Mouse (Mus musculus): ENCODE results near the gene Cds2. TPM values are rescaled to one million over a fixed set of nuclear protein-coding genes. Genes with fewer than 3 reads are reported as not detected.

Gene Cds2
- polyA plus RNA-seq, 1 experiment from 2014 or later, result 44.7 TPM

- Histone ChIP-seq H3K9me3 (ENCODE audit: control insufficient read depth, low read length) (no peaks in the 10 kb centered on the region), H3K27me3 (ENCODE audit: control insufficient read depth, insufficient read depth, low read length) (no peaks in the 10 kb centered on the region), H3K27ac (replicated peaks; ENCODE audit: low read depth, low read length) (peak overlapping the region; percentile 90), H3K4me2 (ENCODE audit: low read length) (peak overlapping the region; percentile 67), H3K4me3 (replicated peaks; ENCODE audit: low read depth, low read length) (peak overlapping the region; percentile 88), H3K9ac (replicated peaks; ENCODE audit: low read length) (peak overlapping the region; percentile 82), H3K4me1 (ENCODE audit: control insufficient read depth, insufficient read depth, low read length) (peaks cover 12% of the 10 kb centered on the region), H3K36me3 (ENCODE audit: control insufficient read depth, insufficient read depth, low read length) (no peaks in the 10 kb centered on the region)
- no peak; the same call in 1 of the 2 replicates for ATAC-seq (ENCODE audit: low FRiP score, low TSS enrichment)
- peak; percentile 70 for DNase-seq
- under 1% methylated on average over 47 of the region's 47 CpGs for WGBS
Observed at GRCm38 (mm10) chr2:132263421-132264265, 695 bp downstream of the Cds2 start.

DNA sequence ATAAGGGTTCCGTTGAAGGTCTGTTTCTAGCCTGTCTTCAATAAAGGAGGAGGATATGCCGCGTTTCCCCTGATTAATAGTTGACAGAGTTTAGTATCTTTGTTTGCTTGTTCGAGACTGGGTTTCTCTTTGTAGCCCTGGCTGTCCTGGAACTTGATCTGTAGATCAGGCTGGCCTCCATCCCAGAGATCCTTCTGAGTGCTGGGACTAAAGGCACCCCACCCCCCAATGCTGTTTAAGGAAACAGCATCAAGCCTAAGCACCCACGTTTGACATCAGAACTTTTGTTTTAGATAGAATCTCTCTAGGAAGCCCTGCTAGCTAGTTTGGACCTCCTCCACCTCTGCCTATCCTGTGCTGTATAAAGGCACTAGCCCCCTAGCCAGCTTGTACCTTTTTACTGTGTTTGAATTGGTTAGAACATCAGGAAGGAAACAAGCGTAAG is 1.3 kb downstream of the Cds2 start:
- Histone ChIP-seq H3K4me3 (replicated peaks; ENCODE audit: low read depth, low read length) (peak overlapping the region; percentile 88), H3K36me3 (ENCODE audit: control insufficient read depth, insufficient read depth, low read length) (no peaks in the 10 kb centered on the region), H3K27me3 (ENCODE audit: control insufficient read depth, insufficient read depth, low read length) (no peaks in the 10 kb centered on the region), H3K9ac (replicated peaks; ENCODE audit: low read length) (peak overlapping the region; percentile 82), H3K27ac (replicated peaks; ENCODE audit: low read depth, low read length) (peak overlapping the region; percentile 90; the same call in 1 of the 2 replicates), H3K4me1 (ENCODE audit: control insufficient read depth, insufficient read depth, low read length) (peaks cover 12% of the 10 kb centered on the region), H3K9me3 (ENCODE audit: control insufficient read depth, low read length) (no peaks in the 10 kb centered on the region), H3K4me2 (ENCODE audit: low read length) (peak overlapping the region; percentile 67)
- DNase-seq (no peak), ATAC-seq (ENCODE audit: low FRiP score, low TSS enrichment) (no peak)
- 18% methylated on average over 6 of the region's 6 CpGs for WGBS

DNA sequence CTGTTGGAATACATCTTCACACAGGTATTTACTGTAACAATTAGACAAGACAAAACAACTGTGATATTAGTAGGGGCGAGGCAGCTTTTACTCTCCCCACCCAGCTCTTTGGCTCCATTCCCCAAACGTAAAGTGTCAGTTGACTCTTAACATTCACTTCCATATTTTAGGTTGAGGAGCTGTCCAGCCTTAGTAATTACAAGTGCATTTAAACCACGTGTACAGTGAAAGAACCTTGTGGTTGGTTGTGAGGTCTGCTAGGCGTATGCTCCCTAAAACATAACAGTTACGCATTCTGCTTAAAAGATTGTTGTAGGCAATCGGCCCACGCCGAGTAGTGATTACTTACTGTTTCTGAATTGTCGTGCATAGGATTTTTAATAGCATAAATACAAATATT is 2.2 kb downstream of the Cds2 start:
- Histone ChIP-seq H3K9ac (replicated peaks; ENCODE audit: low read length) (no peak overlapping the region), H3K27ac (replicated peaks; ENCODE audit: low read depth, low read length) (no peak overlapping the region), H3K27me3 (ENCODE audit: control insufficient read depth, insufficient read depth, low read length) (no peaks in the 10 kb centered on the region), H3K4me1 (ENCODE audit: control insufficient read depth, insufficient read depth, low read length) (peaks cover 12% of the 10 kb centered on the region), H3K9me3 (ENCODE audit: control insufficient read depth, low read length) (no peaks in the 10 kb centered on the region), H3K4me2 (ENCODE audit: low read length) (peak overlapping the region; percentile 67; the same call in 1 of the 2 replicates), H3K36me3 (ENCODE audit: control insufficient read depth, insufficient read depth, low read length) (no peaks in the 10 kb centered on the region), H3K4me3 (replicated peaks; ENCODE audit: low read depth, low read length) (no peak overlapping the region)
- DNase-seq (no peak), ATAC-seq (ENCODE audit: low FRiP score, low TSS enrichment) (no peak)
- 93% methylated on average over 9 of the region's 9 CpGs for WGBS

- H3K27ac ChIP-seq (replicated peaks; ENCODE audit: low read depth, low read length), result no peak overlapping the region
- H3K36me3 ChIP-seq (ENCODE audit: control insufficient read depth, insufficient read depth, low read length), result no peaks in the 10 kb centered on the region
- peaks cover 12% of the 10 kb centered on the region for H3K4me1 ChIP-seq (ENCODE audit: control insufficient read depth, insufficient read depth, low read length)
- ATAC-seq (ENCODE audit: low FRiP score, low TSS enrichment) (no peak), DNase-seq (no peak)
- no peak overlapping the region for H3K4me2 ChIP-seq (ENCODE audit: low read length)
- H3K9me3 ChIP-seq (ENCODE audit: control insufficient read depth, low read length), result no peaks in the 10 kb centered on the region
- H3K27me3 ChIP-seq (ENCODE audit: control insufficient read depth, insufficient read depth, low read length), result no peaks in the 10 kb centered on the region
- no peak overlapping the region for H3K9ac ChIP-seq (replicated peaks; ENCODE audit: low read length)
- 92% methylated on average over 3 of the region's 3 CpGs for WGBS
- no peak overlapping the region for H3K4me3 ChIP-seq (replicated peaks; ENCODE audit: low read depth, low read length)
Observed at GRCm38 (mm10) chr2:132266086-132266485, 3.1 kb downstream of the Cds2 start.

GRCm38 (mm10) chr2:132269217-132269616 is 6.3 kb downstream of the Cds2 start:
- no peaks in the 10 kb centered on the region for H3K27me3 ChIP-seq (ENCODE audit: control insufficient read depth, insufficient read depth, low read length)
- no peaks in the 10 kb centered on the region for H3K36me3 ChIP-seq (ENCODE audit: control insufficient read depth, insufficient read depth, low read length)
- no peaks in the 10 kb centered on the region for H3K9me3 ChIP-seq (ENCODE audit: control insufficient read depth, low read length)
- WGBS, result 92% methylated on average over 3 of the region's 3 CpGs
- ATAC-seq (ENCODE audit: low FRiP score, low TSS enrichment) (no peak), DNase-seq (no peak)
- H3K27ac ChIP-seq (replicated peaks; ENCODE audit: low read depth, low read length), result no peak overlapping the region
- no peak overlapping the region for H3K4me3 ChIP-seq (replicated peaks; ENCODE audit: low read depth, low read length)
- no peak overlapping the region for H3K4me2 ChIP-seq (ENCODE audit: low read length)
- no peak overlapping the region for H3K9ac ChIP-seq (replicated peaks; ENCODE audit: low read length)
- peaks cover 11% of the 10 kb centered on the region for H3K4me1 ChIP-seq (ENCODE audit: control insufficient read depth, insufficient read depth, low read length)

GRCm38 (mm10) chr2:132270331-132270951 is 7.5 kb downstream of the Cds2 start:
- 91% methylated on average over 2 of the region's 2 CpGs for WGBS
- H3K27ac ChIP-seq (replicated peaks; ENCODE audit: low read depth, low read length), result no peak overlapping the region
- no peak for DNase-seq
- H3K4me2 ChIP-seq (ENCODE audit: low read length), result no peak overlapping the region
- no peaks in the 10 kb centered on the region for H3K4me1 ChIP-seq (ENCODE audit: control insufficient read depth, insufficient read depth, low read length)
- no peak for ATAC-seq (ENCODE audit: low FRiP score, low TSS enrichment)
- no peaks in the 10 kb centered on the region for H3K9me3 ChIP-seq (ENCODE audit: control insufficient read depth, low read length)
- no peaks in the 10 kb centered on the region for H3K36me3 ChIP-seq (ENCODE audit: control insufficient read depth, insufficient read depth, low read length)
- H3K27me3 ChIP-seq (ENCODE audit: control insufficient read depth, insufficient read depth, low read length), result no peaks in the 10 kb centered on the region
- no peak overlapping the region for H3K4me3 ChIP-seq (replicated peaks; ENCODE audit: low read depth, low read length)
- no peak overlapping the region for H3K9ac ChIP-seq (replicated peaks; ENCODE audit: low read length)

DNA sequence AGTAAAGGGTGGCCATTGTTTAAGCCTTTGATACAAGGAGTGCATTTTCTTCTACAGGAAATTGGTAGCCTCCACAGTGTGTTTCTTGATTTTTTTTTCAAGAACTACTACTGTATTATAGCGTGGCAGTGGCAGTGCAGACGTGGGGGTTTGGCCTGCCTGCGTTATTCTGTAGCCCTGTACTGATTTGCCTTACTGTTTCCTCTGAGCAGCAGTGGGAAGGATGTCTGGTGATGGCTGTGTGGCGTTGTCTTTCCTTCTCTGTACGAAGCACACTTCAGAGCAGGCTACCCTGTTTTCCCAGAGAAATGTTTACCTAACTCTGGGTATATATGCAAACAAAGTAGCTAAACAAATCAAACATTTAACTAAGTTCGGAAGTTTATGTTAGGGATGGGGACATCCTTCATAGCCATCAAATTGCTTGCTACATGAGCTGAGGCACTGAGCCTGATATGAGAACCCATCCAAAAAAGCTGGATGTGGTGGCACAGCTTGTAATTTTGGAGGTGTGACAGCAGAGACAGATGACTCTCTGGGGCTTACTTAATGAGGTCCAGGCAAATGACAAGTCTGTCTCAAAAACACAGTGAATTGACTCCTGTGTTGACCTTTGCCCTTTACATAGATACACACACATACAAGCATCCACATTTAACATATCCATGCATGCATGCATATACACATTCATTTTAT is 9.9 kb downstream of the Cds2 start:
- 77% methylated on average over 6 of the region's 6 CpGs for WGBS
- ATAC-seq (ENCODE audit: low FRiP score, low TSS enrichment), result no peak

DNA sequence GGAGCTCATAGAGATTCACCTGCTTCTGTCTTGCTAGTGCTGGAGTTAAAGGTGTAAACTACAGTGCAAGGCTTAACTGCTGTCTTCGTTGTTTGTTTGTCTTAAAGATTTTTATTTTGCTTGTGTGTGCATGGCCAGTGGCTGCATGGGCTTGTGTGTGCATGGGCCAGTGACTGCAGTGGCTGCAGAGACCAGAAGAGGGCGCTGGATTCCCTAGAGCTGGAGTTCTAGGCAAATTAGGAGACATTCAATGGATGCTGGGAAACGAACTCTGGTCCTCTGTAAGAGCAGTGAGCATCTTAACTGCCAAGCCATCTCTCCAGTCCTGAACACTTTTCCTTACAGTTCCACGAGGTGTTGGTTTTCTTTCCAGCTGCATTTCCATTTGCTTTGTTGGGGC is 12.6 kb downstream of the Cds2 start:
- no peak overlapping the region for H3K4me2 ChIP-seq (ENCODE audit: low read length)
- H3K27ac ChIP-seq (replicated peaks; ENCODE audit: low read depth, low read length), result no peak overlapping the region
- H3K9ac ChIP-seq (replicated peaks; ENCODE audit: low read length), result no peak overlapping the region
- no peak overlapping the region for H3K4me3 ChIP-seq (replicated peaks; ENCODE audit: low read depth, low read length)
- H3K4me1 ChIP-seq (ENCODE audit: control insufficient read depth, insufficient read depth, low read length), result 0 out of 2 replicates have a peak, but pooled peaks cover 3% of the 10 kb centered on the region
- H3K36me3 ChIP-seq (ENCODE audit: control insufficient read depth, insufficient read depth, low read length), result no peaks in the 10 kb centered on the region
- no peaks in the 10 kb centered on the region for H3K27me3 ChIP-seq (ENCODE audit: control insufficient read depth, insufficient read depth, low read length)
- no peaks in the 10 kb centered on the region for H3K9me3 ChIP-seq (ENCODE audit: control insufficient read depth, low read length)
- WGBS, result 73% methylated on average over 4 of the region's 4 CpGs
- ATAC-seq (ENCODE audit: low FRiP score, low TSS enrichment) (no peak), DNase-seq (no peak)

More for the DNA sequence above, 9.9 kb downstream of the Cds2 start:
- H3K27ac ChIP-seq (replicated peaks; ENCODE audit: low read depth, low read length), result no peak overlapping the region; the same call in 1 of the 2 replicates
- no peak for DNase-seq
- no peak overlapping the region for H3K4me3 ChIP-seq (replicated peaks; ENCODE audit: low read depth, low read length)
- no peaks in the 10 kb centered on the region for H3K9me3 ChIP-seq (ENCODE audit: control insufficient read depth, low read length)
- H3K9ac ChIP-seq (replicated peaks; ENCODE audit: low read length), result no peak overlapping the region
- no peaks in the 10 kb centered on the region for H3K27me3 ChIP-seq (ENCODE audit: control insufficient read depth, insufficient read depth, low read length)
- no peaks in the 10 kb centered on the region for H3K36me3 ChIP-seq (ENCODE audit: control insufficient read depth, insufficient read depth, low read length)
- no peak overlapping the region for H3K4me2 ChIP-seq (ENCODE audit: low read length)
- H3K4me1 ChIP-seq (ENCODE audit: control insufficient read depth, insufficient read depth, low read length), result no peaks in the 10 kb centered on the region

Measured in midbrain, embryonic 14.5 days (tissue).